Mouse (Mus musculus): Measurements from ENCODE around the gene Heatr9.

GRCm38 (mm10) chr11:83544214-83544613, 22.2 kb upstream of the Heatr9 start:
- TF ChIP-seq POLR2A (IDR thresholded peaks at IDR 0.05; ENCODE audit: extremely low read depth, insufficient read depth, low read length) (no peak), CTCF (IDR thresholded peaks at IDR 0.05; ENCODE audit: extremely low read depth, insufficient read depth, low read length) (no peak)

Data from cortical plate, adult 2 months (tissue).